Mouse (Mus musculus): ENCODE results near the gene Borcs6.

Gene Borcs6

GRCm38 (mm10) chr11:69050748-69051147 lies 8.8 kb upstream of the Borcs6 start:
- no peak for DNase-seq (ENCODE audit: low spot score)

GRCm38 (mm10) chr11:69051771-69052170 lies 7.7 kb upstream of the Borcs6 start:
- DNase-seq (ENCODE audit: low spot score) = no peak

- DNase-seq (ENCODE audit: low spot score) = no peak
These were observed 6.6 kb upstream of the Borcs6 start for GRCm38 (mm10) chr11:69052824-69053421.

GRCm38 (mm10) chr11:69053848-69054247 lies 5.7 kb upstream of the Borcs6 start:
- no peak for DNase-seq (ENCODE audit: low spot score)

GRCm38 (mm10) chr11:69058265-69058664 lies 1.3 kb upstream of the Borcs6 start:
- no peak for DNase-seq (ENCODE audit: low spot score)

GRCm38 (mm10) chr11:69058729-69059356 lies 674 bp upstream of the Borcs6 start:
- DNase-seq (ENCODE audit: low spot score) = no peak

- no peak for DNase-seq (ENCODE audit: low spot score)
These were observed 476 bp downstream of the Borcs6 start for GRCm38 (mm10) chr11:69059975-69060411.

- no peak for DNase-seq (ENCODE audit: low spot score)
These were observed 1.1 kb downstream of the Borcs6 start for GRCm38 (mm10) chr11:69060448-69061254.

GRCm38 (mm10) chr11:69061255-69061912 lies 1.9 kb downstream of the Borcs6 start:
- DNase-seq (ENCODE audit: low spot score) = no peak

- DNase-seq (ENCODE audit: low spot score) = peak; percentile 74
These were observed 2.8 kb downstream of the Borcs6 start for GRCm38 (mm10) chr11:69062194-69062760.

GRCm38 (mm10) chr11:69062761-69063224 lies 3.3 kb downstream of the Borcs6 start:
- peak; percentile 94 for DNase-seq (ENCODE audit: low spot score)

- DNase-seq (ENCODE audit: low spot score) = peak; percentile 58
These were observed 4.1 kb downstream of the Borcs6 start for GRCm38 (mm10) chr11:69063413-69064201.

- DNase-seq (ENCODE audit: low spot score) = no peak
These were observed 5.0 kb downstream of the Borcs6 start for GRCm38 (mm10) chr11:69064259-69065133.

- DNase-seq (ENCODE audit: low spot score) = no peak
These were observed 5.9 kb downstream of the Borcs6 start for GRCm38 (mm10) chr11:69065394-69065925.

GRCm38 (mm10) chr11:69066163-69066861 lies 6.8 kb downstream of the Borcs6 start:
- DNase-seq (ENCODE audit: low spot score) = no peak

- DNase-seq (ENCODE audit: low spot score) = peak; percentile 81
These were observed 7.4 kb downstream of the Borcs6 start for GRCm38 (mm10) chr11:69066956-69067355.

- no peak for DNase-seq (ENCODE audit: low spot score)
These were observed 8.1 kb downstream of the Borcs6 start for GRCm38 (mm10) chr11:69067601-69068000.

- no peak for DNase-seq (ENCODE audit: low spot score)
These were observed 10.6 kb downstream of the Borcs6 start for GRCm38 (mm10) chr11:69070093-69070492.

GRCm38 (mm10) chr11:69070590-69071222 lies 11.2 kb downstream of the Borcs6 start, which contains the start of gene Tmem107:
TSS of gene Tmem107 (plus strand) at chr11:69070806.
- peak; percentile 90 for DNase-seq (ENCODE audit: low spot score)
